Mouse (Mus musculus) ES-E14 (cell line): Measurements from ENCODE around the gene H2-Q4.
"Not testable (repeated sequence)": the region's sequence is repeated elsewhere in the genome, so short reads cannot be mapped to it uniquely, and the experiment has no call there.

Experiments
- CHD2 ChIP-seq: IDR thresholded peaks from 2 replicates; pipeline ENCODE4 v1.6.1; 2014; ENCODE audit warnings: mild to moderate bottlenecking, low read depth, low read length, inconsistent platforms
- HCFC1 ChIP-seq: IDR thresholded peaks from 2 replicates; pipeline ENCODE4 v1.6.1; 2012; ENCODE audit warnings: low read length, inconsistent platforms, borderline replicate concordance; ENCODE audit not compliant: insufficient read depth
- ZC3H11A ChIP-seq: IDR thresholded peaks from 2 replicates; pipeline ENCODE4 v1.6.1; 2012; ENCODE audit warnings: low read depth, mild to moderate bottlenecking, inconsistent platforms, low read length, borderline replicate concordance
- ZNF384 ChIP-seq: IDR thresholded peaks from 2 replicates; pipeline ENCODE4 v1.6.1; 2012; ENCODE audit warnings: low read depth, low read length, inconsistent platforms

DNA sequence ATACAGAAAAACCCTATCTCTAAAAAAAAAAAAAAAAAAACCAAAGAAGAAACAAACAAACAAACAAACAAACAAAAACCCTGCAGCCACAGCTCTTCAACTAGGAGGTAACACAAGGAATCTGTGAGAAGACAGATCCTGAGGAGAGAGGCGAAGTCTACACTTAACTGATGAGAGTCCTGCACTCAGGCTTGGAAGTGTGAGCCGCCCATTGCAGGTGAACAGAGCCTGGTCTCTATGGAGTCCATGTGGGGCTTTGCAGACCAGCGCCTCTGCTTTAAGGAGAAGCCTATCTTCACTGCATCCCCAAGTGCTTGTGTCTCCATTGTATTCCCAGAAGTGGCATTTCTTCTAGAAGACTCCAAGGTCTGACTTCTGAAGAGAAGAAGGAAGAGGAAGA lies 44.7 kb downstream of the H2-Q4 start:
- TF ChIP-seq CHD2, HCFC1, ZC3H11A, ZNF384: not testable (repeated sequence)
